Mouse (Mus musculus) skeletal muscle tissue, adult 2 months (tissue): ENCODE results near the gene Iars2.
A peak's percentile ranks its signal among the peaks of the same experiment; 100 is the strongest.

Experiments
- DNase-seq: peaks from one replicate; pipeline ENCODE4 v3.0.0-alpha.2; 2012; ENCODE audit warnings: low read depth, low spot score

Iars2 gene

DNA sequence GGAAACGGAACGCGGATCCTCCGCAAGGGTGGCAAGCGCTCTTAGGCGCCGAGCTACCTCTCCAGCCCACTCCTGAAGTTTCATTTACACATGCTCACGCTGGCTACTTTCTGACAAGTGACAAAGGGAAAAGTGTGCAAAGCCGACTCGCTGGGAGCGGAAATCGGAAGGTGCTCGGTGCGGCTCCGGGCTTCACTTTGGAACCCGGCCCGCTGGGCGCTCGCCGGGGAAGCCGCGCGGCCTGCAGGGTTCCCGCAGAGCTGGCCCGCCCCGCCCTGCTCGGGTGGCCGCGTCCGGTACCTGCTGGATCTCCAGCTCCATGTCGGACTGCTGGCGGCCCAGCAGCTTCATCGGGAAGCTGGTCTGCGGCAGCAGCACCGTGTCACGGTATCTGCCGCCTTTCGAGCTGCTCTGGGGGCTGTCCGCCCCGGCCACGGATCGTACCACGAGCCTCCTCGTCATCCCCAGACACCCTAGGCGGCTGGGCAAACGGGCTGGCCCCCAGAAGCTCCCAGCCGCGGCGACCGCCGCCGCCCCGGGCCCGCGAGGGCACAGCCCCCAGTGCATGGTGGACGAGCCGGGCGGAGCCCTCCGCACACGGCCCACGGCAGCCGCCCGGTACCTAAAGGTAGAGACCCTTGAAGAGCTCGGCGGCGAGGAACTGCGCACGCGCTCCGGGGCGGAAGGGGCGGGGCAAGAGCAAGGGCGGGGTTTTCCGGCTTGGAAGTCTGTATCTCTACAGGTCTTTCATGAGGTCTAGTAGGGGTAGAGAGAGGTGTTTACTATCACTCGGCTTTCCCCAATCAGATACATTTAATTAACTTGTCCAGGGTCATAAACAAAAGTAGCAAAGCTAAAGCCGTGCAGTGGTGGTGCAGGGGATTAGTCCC lies at the start of gene Iars2:
Gene Iars2, minus strand, starts transcription at position 676 of the 890 bp plus-strand sequence.
- peak; percentile 73 for DNase-seq

DNA sequence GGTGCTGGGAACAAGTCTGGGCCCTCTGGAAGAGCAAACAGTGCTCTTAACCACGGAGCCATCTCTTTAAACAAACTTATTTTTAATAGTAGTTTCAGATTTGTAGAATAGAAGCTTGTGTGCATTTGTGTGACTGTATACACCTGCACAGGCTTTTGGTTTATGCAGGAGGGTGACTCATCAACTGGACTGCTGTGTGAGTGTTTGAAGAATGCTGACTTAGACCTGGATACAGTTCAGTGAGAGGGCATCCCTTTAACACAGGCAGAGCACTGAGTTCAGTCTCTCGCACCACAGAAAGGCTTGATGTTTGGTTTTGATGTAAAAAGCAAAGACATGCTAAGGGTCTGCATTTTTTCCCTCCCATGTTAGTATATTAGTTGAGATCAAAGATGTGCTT lies 48.2 kb upstream of the Iars2 start:
- DNase-seq, result no peak

DNA sequence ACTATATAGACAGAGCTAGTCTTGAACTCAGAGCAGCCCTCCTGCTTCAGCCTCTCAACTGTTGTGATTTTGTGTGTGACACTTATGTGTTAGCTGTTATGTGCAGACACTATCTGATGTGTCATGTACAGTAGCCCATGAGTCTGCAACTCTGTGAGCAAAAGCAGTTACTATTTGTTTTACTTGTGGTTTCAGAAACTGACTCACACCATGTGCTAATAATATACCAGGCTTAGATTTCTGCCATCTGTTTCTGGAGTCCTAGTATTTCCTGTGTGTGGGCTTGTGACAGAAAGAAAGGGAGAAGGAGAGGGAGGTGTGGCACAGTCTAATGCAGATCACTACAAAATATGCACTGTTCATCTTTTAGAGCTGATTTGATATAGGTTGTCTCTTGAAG lies 47.2 kb upstream of the Iars2 start:
- DNase-seq, result no peak

DNA sequence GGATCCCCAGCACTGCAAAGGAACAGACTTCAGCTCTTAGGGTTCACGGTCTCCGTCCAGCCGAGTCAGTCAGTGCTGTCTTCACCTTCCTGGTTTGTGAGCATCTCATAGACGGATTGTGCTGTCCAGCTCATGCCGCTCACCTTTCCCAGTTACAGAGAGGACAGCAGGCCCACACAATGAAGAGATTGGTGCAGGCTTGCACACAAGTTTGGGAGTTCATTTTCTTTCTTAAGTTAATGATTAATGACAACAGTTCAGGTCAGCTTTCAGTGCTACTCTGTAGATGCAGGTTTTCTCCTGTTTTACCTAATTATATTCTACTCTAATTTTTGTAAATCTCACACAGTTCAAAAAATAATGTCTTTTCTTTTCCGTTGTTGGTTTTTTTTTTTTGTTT lies 40.8 kb upstream of the Iars2 start:
- DNase-seq, result no peak

DNA sequence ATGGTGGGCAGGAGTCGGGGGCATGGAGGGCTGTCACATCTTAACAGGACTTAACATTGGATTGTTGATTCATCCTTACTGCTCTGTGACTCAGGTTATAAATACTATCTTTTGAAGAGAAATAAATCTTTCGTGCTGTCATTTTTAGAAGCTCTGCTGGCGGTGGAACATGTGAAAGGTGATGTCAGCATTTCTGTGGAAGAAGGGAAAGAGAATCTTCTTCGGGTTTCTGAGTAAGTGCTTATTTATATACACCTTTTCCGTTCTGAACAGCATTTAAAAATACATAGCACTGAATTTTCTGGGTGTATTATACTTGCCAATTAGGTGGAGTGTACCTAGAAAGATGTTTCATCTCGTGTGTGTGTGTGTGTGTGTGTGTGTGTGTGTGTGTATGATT lies 38.2 kb upstream of the Iars2 start:
- DNase-seq, result peak; percentile 68

DNA sequence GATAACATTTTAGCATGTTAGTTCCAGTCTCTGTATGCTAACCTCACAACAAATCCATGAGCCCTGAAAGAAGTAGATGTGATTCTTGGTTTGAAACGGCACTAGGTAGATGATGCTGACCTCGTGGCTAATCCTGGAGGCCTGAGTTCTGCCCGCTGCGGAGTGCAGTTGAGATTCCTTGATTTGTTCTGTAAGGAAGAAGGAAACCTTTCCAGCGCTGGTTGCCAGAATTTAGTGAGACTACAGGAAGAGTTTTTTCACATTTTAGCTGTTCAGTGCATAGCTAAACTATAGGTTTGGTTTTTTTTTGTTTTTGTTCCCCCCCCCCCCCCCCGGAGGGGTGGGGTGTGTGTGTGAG lies 35.0 kb upstream of the Iars2 start:
- no peak for DNase-seq

DNA sequence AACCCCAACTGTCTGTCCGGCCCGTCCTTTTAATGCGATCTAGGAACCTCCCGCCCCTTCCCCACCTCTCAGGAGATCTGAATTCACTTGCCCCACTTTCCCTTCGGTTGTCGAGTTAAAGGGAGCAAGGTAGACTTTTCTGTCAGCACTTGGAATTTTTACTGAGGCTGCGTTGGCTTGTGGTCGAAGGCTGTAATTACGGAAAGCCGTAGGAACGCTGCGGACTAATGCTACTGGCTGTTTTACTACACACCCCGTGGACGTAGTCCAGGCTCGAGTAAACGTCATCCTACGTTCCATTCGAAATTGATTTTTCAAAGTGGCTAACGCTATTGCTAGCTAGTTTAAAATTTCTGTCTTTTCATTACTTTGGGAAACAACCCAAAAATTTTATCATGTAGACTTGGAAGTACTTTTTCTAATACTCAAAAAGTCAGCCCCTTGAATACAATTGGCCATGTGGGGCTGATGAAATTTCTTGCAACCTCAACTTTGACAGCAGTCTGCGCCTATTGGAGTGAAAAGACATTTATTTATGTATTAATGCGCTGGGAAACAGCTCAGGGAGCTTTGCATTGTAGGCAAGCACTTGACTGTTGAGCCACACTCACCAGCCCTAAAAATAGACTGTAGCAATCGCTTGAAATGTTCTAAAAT lies 34.5 kb upstream of the Iars2 start:
- DNase-seq, result peak; percentile 74

DNA sequence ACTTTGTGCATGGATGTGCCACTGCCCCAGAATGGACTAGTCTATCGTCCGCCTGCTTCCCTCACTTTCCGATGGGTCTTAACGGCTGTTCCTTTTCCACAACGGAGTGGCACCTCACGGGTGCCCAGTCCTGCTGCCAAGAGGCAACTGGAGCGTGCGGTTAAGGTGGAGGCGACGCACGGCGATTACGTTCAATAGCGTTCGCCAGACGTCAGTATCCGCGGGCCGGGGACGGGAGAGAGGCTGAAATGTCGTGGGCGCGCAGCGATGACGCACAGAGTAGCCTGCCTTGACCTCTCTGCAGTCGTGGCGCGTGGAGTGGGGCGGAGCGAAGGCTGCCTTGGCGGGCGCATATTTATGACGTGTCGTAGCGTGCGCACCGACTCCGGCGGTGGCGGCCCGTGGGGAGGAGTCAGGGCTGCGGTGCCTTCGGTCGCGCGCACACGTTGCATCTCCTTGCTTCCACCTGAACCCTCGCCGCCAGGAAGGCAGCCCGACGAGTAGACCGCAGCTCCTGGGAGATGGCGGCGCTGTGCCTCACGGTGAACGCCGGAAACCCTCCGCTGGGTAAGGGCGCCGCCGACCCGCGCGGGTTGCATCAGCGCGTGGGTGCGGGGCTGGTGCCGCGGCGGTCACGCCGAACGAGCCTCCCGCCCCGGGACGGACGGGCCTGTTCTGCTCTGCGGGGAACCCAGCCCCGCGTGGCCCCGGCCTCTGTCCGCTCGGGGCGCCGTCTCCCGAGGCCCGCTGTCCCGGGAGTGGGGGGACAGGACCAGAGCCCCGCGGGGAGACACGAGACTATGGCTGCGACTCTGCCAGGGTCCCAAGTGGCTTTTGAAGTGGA lies 33.7 kb upstream of the Iars2 start, which contains the start of gene Eprs:
Gene Eprs, plus strand, starts transcription at position 368 of the 844 bp plus-strand sequence.
- peak; percentile 99 for DNase-seq

DNA sequence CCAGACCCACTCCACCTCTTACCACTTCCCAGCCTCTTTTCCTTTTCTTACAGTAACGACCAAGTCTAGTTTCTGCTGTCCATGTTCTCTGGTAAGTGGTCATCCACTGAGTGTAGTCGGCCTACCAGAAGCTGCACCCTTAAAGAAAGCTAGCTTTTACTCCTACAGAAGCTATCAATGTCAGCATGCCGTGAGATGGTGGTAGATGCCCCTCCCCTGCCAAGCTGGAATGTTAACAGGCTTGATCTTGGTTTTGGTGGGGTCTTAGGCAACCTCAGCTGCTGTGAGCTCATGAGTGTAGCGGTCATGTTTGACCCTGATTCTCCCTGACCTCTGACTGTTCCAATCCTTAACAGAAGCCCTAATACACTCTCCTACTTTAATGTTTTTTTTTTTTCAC lies 29.0 kb upstream of the Iars2 start:
- no peak for DNase-seq

DNA sequence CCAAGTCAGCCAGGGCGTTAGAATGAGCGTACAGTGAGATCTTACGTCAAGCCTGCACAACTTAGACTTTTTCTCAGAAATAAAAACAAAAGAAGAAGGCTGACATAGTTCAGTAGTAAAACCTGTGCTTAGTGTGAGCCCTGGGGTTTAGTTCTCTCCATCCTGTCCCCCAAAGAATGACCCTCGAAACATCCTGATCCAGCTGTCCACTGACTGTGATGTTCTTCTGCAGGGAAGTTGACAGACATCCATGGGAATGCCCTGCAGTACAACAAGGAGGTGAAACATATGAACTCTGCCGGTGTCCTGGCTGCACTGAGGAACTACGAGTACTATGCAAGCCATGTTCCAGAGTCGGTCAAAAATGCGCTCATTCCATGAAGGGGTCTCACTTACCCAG lies 27.1 kb upstream of the Iars2 start:
- no peak for DNase-seq

DNA sequence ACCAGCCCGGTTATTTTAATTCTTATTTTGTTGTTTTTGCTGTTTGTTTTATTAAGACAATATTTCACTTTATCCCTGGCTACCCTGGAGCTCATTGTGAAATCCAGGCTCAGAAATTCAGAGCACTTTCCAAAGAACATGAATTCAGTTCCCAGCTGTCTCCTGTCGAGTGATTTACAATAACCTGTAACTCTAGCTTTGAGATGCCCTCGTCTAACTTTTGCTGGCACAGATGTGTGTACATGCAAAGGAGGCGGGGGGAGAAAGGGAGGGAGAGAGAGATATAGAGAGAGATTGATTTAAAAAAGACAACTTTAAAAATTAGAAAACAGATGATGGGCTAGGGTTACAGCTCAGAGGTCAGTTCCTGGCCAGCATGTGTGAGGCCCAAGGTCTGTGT lies 25.5 kb upstream of the Iars2 start:
- DNase-seq, result peak; percentile 62

DNA sequence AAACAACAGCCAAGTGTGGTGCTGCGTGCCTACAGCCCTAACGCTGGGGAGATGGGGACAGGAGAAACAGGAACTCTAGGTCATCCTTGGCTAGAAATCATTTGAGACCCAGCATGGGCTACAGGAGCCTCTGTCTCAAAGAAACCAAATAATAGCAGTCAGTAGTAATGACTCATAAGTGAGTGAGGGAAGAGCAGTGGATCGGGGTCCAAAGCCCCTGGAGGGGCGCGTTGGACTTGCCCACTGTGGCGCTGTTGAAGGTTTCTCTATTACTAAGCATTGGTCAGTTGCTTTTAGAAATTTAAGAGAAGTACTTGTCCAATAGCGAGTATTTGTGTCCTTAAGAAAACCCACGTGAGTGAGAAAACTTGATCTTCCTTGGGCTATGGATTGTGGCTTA lies 24.2 kb upstream of the Iars2 start:
- DNase-seq, result no peak

DNA sequence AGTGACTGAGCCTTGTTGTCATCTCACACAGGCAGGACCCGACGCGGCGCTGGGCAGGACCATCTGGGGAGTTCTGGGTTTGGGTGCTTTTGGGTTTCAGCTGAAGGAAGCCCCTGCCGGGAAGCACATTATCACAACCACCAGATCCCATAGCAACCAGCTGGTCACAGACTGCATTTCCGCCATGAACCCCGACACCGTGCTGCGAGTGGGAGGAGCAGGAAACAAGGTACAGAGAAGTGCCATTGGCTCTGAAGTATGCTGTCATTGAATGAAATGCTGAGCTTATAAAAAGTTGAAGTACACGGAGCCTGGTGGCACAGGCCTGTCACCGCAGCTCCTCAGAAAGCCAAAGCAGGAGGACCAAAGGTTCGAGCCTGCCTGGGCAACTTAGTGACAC lies 23.0 kb upstream of the Iars2 start:
- DNase-seq, result no peak

DNA sequence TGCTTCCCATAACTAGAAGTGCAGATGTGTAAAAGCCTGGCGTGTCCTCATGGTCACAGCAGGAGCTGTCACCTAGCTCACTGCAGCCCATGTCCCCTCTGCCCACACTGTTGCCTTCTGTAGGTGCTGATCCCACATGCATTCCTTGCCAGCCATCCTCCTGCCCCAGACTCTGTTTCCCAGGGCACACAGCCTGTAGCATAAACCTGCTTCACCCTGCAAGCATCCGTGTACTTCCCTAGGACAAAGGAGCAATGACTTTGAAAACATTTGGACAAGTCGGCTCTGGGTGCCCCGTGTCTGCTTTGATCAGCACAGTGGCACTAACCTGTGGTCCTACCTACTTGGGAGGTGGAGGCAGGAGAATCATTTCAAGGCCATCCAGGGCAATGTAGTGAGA lies 21.4 kb upstream of the Iars2 start:
- no peak for DNase-seq

DNA sequence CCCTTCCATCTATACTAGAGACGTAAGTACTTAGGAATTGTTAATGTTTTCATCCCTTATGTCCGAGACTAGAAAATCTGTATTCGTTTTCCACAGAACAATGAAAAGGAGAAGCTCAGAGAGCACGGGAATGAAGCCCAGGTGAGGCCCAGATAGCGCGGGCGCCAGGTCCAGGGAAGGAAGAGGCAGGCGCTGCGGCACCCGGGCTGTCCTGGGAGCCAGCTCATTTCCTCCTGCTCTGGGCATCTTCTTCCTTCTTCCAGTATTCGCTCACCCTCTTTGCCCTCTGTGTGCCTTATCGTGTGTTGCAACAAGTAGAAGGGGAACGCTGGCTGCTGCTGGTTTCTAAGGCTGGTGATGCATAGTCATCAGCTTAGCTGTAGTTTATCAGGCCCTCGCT lies 20.5 kb upstream of the Iars2 start:
- no peak for DNase-seq

DNA sequence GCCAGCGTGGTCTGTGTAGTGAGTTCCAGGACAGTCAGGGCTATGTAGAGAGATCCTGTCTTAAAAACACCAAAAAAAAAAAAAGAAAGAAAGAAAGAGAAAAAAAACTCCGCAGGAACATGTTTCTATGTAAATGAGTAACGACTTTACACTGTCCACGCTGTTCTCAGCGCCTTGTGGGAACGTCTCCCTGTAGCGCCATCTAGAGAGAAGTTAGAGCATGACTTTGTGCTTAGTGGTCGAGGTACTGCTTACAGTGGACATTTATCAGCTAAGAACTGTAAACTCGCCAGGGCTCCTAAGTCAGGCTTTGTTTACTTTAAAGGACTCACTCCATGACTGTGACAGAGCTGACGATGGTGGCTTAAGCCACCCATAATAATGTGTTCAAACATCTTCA lies 17.0 kb upstream of the Iars2 start:
- DNase-seq, result no peak

DNA sequence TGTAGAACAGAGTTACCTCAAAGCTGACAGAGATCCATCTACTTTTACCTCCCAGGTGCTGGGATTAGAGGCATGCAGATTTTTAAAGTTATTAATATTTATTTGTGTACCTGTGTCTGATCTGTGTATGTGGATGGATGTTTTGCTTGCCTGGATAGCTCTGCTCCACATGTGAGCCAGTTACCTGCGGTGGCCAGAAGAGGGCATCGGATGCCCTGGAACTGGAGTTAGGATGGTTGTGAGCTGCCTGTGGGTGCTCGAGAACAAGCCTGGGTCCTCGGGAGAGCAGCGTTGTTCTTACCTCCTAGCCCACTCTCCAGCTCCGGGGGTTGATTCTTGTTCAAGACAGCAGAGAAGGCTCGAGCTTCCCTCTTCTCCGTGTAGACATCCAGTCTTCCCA lies 14.2 kb upstream of the Iars2 start:
- no peak for DNase-seq

DNA sequence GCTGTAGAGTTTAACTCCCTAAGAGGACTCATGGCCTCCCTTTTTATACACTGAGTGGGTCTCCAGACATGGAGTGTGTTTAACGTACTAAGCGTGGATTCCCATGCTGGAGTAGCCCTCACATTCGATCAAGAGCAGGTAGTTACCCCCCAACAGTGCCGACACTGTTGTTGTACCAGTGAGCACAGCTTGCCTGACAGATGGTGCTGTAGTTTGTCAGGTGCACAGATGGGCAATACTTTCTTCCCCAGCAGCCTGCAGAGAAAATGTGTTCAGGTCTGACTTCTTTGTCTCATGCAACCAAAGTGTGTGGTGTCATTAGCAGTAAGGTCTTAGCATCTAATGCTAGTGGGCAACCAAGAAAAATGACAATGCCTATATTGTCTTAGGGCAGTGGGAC lies 13.2 kb upstream of the Iars2 start:
- no peak for DNase-seq

DNA sequence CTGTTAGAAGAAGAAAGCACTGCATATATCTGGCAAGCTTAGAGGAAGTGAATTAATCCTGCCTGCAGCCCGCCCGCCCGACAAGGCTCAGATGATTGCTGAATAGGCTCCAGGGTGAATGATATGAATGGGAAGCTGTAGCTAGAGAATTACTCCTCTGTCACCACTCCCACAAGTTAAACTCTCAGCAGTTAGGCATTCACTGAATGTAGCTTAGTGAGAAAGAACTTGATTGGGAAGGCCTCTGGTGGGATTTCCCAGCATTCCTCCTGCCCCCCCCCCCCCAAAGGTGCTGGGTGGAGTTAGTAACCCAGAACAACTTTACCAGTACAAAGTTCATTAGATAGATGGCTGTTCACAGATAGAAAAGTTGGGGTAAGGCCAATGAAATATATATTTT lies 7.3 kb upstream of the Iars2 start:
- DNase-seq, result no peak

DNA sequence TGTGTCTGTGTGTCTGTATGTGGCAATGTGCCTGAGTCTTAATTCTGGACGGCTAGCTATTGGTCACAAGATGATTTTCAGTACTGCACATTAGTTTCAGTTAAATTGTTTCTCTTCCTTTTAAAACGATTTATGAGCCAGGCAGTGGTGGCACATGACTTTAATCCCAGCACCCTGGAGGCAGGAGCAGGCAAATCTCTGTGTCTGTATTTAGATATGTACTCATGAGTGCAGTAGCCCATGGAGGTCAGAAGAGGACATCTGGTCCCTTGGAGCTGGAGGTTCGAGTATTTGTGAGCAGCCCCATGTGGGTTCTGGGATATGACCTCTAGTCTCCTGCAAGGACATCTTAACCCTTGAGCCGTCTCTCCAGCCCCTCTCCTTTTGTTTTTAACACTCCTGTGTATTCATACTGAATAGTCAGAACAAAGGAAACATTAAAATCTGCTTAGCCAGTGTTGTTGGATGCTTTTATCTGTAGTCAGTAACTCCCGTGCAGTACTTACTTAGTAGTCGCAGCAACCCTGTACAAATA lies 6.1 kb upstream of the Iars2 start:
- DNase-seq, result no peak

DNA sequence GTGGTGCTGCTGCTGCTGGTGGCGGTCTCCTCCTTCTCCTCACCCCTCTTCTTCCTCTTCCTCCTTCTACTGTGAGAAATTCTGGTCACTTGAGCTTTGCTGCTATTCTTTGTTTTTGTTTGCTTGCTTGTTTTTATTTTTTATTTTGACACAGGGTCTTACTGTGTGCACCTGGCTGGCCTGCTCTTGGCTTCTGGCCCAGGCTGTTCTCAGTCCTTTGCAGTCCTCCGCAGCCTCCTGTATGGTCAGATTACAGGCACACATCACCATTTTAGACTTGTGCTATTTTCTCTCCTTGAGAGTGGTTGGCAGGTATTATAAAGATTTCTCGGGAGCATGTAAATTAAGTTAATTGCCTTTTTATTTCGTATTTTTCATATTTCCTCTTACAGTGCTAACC lies 4.9 kb upstream of the Iars2 start:
- DNase-seq, result no peak

DNA sequence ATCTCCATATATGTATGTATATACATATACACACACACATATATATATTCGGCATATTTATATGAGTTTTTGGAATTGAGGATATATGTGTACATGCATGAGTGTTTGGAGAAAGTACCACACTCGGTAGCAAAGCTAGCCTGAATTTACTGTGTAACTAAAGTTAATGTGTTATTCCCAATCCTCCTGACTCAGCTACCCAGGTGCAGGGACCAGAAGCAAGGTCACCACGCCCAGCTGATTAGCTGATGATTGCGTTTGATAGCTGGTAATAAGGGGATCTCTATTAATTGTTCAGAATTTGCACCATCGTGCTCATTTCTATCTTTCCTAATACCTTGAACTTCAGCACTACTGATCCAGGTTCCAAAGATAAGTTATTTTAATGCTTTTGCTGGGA lies 4.5 kb upstream of the Iars2 start:
- no peak for DNase-seq
